Mouse (Mus musculus) cerebellum, adult 8-10 months (tissue): ENCODE results near the gene Galnt2.

Experiments
- DNase-seq: peaks from one replicate; pipeline ENCODE4 v3.0.0; 2022

Galnt2 gene

DNA sequence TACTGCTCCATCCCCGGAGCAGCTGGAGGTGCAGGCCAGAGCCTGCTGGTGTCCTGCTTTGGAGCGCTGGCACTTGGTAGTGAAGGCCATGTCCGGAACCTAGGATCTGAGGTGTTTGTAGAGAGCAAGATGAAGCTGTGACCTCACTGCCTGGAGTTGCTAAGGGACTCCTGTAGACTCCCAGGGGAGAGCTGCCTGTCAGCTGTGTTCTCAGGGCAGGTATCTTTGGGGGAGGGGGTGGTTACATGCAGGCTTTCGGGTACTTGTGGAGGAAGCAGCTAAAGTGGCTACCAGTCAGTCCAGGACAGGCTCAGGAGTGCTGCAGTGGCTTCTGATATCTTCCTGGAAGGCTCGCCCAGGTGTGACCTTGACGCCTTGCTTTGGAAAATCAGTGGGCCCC, 8.2 kb downstream of the Galnt2 start:
- DNase-seq = no peak

DNA sequence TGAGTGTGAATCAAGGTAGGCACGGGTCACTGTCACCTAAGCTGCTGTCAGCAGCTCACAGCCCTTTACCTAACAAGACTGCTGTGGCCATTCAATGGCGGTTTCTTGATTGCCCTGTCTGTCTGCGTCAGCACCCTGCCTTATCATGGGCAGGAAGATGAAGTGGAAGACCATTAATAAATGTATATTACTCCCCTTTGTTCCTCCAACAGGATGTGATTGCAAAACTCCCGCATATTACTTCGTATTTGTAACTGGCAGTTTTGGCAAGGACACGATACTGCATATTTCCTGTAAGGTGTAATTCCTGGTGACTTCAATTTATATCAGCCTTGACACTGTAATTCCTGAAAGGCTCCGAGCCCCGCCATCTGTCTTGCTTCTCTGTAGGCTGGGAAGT, 9.7 kb downstream of the Galnt2 start:
- no peak for DNase-seq

DNA sequence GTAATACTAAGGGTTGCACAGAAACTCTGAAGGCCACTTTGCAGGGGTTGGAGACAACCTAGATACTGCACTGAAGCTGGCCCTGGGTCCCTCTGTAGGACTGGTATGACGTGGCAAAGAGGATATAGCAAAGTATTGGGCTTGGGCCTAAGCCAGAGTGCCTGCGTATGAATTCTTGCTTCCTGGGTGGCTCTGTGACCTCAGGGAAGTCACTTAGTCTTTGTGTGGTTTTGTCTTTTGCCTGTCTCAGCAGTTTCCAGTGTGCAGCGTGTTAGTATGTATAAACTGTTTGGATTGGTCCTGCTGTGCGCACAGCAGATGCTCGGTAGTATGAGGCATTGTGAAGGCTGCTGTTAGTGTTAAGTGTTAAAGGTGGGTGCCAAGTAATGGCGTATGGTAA, 11.0 kb downstream of the Galnt2 start:
- no peak for DNase-seq

DNA sequence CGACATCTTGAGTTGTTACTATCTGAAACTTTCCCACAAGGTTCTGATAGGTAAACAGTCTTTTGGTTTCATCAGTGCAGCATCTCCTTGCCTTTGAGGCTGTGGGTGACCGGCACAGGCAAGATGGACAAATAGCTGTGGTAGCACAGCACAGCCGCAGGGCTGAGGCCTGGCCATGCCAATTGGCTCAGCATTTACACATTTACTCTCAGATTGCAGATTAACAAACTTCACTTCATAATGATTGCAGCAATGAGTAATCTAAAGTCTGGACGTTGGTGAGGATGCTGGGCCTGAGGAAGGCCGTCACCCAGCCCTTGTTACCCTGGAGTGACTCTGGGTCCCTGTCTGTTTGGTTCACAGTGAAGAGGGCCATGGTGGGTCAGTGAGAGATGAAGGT, 11.7 kb downstream of the Galnt2 start:
- no peak for DNase-seq

DNA sequence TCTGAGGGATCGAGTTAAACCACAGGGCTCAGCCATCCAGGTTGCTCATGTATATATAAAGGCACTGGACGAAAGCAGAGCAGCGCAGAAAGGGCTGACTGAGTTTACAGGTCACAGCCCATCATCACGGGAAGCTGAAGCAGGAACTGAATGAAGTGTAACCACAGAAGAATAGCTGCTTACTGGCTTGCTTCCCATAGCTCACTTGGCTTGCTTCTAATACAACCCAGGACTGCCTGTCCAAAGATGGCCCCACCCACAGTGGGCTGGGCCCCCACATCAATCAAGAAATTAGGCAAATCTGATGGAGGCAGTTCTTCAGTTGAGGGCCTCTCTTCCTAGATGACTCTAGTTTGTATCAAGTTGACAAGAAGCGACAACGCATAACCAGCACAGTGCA, 16.4 kb downstream of the Galnt2 start:
- no peak for DNase-seq

DNA sequence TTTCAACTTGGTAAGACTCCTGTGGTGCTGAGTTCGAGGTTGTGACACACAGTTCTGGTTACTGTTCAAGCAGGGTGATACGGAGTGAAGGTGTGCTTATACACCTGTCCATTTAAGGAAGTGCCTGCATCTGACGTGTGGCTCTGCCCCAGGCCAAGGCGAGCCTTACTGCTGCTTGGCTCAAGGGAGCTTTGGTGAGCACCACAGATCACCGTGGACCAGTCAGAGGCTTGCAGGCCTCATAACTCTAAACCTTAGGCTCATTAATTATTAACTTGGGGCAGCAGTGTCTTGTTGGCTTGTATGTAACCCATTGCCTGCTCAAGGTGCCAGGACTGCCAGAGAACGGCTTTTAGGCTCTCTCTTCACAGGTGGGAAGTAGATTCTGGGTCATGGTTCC, 17.5 kb downstream of the Galnt2 start:
- no peak for DNase-seq

DNA sequence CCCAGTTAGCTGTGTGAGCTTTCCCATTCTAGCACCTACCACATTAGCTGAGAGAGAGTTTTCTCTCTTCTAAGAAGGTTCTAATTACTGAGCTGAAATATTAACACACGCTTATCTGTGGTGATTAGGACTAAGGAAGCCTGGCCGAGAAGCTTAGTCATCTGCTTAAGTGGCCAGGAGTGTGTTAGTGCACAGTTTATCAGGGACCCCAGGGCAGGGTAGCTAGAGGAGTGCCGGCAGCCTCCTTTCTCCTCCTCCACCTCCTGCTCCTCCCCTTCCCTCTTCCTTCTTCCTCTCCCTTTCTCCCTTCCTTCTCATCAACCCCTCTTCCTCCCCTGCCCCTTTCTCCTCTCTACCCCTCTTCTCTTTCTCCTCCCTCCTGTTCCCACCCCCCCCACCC, 19.1 kb downstream of the Galnt2 start:
- no peak for DNase-seq

DNA sequence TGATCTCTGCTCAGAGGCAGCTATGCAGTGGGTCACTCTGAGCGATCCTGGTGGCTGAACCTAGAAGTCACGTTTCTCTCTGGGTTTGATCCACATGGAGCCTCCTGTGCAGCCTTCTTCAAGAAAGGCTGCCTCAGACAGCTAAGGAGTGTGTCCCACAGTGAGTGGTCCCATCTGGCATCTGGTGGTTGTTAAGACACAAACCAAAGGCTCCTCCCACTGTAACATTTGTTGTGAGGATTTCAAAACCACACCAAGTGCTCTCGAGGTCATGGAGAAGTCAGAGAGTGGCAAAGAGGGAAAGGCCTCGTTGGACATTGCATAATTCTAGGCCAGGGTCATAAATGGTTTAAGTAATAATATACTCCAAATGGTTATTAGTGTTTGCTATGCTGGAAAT, 19.6 kb downstream of the Galnt2 start:
- no peak for DNase-seq

DNA sequence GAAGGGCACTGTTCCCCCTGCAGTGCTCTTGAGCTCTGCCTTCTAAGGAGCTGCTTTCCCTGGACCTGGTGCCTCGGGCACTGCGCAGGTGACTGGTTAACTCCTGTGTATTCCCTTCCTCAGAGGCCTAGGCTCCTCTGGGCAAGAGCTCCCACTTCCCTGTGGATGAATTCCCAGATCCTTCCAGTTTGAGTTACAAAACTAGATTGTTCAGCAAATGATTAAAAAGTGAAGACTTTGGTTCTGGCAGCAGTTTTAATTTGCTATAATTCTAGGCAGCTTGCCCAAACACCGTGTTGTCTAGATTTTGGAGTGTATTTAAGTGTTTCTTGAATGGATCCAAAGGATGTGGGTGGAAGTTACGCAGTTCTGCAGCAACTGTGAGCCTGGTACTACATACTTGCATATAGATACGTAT, 21.4 kb downstream of the Galnt2 start:
- DNase-seq = no peak

DNA sequence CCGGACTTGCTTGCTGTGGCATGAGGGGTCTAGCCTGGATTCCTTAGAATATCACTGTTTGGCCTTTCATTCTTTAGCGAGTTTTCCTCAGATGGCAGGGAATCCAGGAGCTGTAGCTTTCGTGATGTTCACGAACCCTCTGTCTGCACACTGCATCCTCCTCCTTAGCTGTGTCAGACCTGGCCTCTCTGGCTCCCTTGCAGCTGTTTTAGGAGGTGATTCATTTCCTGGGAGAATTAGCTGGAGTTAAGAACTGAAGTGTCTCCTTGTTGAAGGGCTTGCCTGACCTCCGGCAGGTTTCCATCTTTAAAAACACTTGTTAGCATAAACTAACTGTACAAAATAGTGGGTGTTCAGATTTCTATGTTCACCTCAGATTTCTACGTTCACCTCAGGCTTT, 22.7 kb downstream of the Galnt2 start:
- no peak for DNase-seq

DNA sequence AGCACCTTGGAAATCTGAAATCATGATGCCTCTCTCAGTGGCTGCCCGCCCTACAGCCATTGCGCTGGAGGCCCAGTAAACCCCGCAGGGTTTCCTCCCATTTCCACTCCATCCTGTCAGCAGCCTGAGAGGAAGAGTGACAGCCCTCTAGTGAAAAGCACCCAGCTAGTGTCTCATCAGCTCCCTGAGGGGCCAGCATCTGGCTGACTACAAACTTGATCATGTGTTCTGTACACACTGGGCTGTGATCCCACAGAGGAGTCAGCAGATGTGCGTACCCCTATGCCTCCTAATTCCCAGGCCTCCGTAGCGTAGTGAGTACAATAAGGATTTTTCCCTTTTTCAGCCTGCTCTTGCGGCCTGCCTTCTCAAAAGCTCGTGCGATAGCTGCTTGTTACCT, 25.6 kb downstream of the Galnt2 start:
- no peak for DNase-seq

DNA sequence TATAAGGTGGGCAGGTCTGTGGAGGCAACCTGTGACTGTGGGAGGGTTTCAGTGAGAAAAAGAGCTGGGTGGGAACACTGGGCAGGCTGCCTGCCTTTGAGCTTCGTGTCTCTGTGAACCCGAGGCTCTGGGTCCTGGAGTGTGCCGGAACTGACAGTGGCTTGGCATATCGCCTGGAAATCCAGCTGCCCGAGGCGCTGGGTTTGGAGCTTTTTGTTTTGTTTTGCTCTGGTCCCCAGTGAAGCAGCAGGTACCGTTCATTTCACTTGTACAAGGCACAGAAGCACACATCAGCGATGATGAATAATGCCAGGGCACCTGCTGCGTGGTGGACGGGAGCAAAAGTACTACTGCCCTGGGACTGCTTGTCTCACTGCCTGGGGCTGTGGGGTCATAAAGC, 26.2 kb downstream of the Galnt2 start:
- DNase-seq = no peak

DNA sequence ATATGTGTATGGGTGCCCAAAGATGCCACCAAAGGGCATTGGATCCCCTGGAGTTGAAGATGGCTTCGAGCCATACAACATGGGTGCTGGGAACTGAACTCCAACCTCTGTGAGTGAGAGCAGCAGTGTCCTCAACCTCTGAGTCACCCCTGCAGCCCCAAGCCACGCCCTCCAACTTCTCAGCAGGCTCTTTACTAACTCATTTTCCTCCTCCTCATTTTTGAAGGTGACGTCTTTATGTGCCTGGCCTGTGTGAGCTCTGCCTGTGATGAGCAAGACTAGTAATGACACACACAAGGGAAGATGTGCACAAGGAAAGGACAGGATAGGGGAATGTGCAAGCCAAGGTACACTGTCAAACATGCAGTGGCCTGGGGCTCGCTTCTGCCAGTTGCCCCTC, 28.0 kb downstream of the Galnt2 start:
- no peak for DNase-seq

DNA sequence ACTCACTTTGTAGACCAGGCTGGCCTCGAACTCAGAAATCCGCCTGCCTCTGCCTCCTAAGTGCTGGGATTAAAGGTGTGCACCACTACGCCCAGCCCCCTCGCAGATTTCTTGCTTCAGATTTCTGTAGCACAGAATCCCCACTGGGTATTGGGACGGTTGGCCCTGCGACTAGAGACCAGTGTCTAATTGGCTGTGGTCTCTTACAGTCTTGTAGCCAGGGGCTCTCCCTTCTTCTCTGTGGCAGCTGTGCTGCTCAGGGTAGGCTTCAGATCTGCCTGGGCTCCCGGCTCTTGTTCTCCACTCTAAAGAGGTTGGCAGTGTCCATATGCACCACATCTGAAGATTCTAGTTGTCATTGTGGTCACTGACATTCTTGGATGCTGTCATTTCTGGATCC, 28.7 kb downstream of the Galnt2 start:
- no peak for DNase-seq

DNA sequence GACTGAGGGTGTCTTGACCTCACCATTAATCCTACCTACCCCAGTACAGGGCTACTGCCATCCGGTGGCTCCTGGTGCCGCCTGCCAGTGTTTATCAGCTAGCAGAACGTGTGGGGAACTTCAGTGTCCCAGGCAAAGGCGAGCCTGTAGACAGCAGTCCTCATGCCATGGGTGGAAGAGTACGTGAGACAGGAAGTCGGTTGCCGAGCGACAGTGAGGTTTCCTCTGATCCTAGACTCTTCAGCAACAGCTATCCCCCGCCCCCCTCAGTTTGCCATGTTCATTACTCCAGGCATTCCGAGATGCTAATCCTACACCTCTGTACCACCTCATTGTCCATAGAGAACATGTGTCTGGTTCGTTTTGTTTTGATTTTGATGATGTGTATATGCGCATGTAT, 29.2 kb downstream of the Galnt2 start:
- no peak for DNase-seq

DNA sequence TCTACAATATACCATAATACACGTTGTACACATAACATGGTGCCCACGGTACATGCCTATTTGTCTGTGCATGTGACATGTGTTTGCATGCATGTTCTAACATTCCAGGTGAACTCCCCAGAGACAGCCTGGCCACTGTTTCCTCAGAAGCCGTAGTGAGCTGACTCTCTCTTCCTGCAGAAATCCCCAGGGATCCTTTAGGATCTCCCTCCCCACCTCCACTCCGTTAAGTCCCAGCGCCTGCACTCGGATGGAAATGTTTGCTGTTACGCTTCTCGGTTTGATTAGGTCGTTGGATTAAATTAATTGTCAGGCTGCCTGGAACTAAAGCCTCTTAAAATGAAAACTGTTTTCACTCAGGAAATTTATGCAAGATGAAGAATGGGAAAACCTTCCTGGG, 31.9 kb downstream of the Galnt2 start:
- no peak for DNase-seq

DNA sequence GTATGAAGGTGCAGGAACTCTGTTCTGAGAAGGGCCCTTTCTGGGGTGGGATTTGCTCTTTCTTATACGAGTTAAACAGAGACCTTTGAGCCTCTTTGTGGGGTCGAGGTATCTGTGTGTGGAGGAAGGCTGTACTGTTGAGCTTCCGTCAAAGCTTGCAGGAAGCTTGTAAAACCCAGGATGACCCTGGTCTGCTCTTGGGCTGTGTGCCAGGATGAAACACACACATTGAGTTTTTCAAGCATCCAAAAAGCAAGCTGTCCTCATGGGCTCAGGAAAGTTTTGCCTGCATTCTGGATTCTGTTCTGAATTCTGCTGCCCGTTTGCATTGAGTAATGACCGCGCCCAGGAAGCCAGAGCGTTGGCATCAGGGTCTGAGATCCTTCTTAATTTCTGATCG, 32.8 kb downstream of the Galnt2 start:
- DNase-seq = no peak

DNA sequence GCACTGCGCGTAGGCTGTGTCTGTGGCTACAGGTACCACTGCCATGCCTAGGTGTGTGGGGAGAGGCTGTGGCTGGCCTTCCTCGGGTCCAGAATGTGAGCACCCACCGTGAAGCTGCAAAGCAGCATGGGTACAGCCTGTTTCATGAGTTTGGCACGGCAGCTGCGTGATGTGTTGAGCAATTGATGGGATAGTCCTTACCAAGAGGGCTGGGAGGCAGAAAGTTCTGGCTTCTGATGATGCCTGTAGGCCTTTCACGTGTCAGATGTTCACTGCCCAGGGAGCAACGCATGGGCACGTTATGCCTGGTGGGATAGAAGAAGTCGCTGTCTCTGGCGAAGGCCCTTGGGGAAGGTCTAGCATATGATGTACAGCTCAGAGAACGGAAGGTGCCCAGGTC, 33.5 kb downstream of the Galnt2 start:
- no peak for DNase-seq

DNA sequence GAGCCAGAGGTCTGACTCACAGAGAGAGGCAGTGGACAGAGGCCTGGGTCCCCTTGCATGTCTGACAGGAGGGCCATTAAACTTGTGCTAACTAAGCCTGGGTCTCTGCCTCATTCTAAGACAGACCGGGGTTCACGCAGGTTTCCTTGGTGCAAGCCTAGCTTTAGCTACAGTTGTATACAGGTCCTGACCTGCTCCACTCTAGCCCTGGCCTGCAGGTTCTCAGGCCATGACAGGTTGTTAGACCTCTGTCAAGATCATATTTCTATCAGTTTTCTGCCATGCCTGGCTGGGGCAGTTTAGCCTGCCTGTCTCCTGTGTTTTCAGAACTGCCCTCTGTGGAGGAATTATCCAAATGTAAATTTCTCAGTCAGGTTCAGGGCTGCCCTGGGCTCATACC, 33.9 kb downstream of the Galnt2 start:
- DNase-seq = no peak

DNA sequence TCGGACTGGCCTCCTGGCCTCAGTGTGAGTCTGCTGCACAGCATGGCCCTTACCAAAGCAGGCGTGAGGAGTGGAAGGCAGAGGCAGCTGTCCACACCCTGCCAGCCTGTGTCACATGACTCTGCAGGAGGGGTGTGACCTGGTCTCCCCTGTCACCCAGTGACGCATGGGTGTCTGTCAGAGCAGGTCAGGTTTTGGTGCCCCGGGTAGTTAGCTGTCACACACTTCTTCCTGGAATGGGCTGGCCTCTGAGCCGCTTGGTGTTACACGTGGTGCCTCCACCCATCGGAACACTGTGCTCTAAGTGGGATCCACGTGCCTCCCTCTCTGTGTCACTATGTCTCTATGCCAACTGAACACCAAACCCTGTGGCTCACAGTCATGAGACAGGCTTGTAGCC, 34.6 kb downstream of the Galnt2 start:
- DNase-seq = no peak

DNA sequence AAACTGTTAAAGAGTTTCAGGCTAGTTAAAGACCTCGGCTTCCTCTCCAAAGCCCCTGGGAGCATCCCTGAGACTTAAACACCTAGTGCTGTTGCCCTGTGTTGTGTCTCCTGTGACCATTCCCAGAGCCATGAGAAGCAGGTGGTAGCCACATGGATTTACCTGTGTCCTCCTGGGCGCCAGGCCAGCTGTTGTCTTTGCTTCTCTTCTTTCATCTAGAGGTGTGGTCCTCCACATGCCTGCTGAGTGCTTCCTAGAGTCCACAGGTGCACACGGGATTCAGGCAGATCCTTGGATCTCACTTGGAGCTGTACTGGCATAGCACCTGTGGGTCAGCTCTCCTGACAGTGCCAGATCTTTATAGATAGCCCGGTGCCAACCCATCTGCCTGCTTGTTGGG, 36.0 kb downstream of the Galnt2 start:
- no peak for DNase-seq

DNA sequence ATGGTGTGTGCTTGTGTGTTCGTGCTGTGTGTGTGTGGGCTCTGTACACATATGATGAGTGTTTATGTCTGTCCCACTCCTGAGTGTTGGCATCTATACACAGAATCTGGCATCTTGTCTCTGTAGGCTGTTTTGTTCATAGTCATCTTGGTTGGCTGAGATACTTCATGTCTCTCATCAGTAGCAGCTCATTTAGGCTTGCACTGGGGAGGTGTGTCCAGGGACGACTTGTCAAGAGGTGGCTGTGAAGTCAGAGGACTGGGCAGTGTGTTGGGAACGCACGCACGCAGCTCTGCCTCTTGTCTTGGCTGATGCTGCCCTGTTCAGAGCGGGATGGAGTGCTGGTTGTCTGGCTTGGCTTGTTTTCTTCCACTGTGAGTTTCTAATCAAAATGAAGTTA, 39.3 kb downstream of the Galnt2 start:
- no peak for DNase-seq

DNA sequence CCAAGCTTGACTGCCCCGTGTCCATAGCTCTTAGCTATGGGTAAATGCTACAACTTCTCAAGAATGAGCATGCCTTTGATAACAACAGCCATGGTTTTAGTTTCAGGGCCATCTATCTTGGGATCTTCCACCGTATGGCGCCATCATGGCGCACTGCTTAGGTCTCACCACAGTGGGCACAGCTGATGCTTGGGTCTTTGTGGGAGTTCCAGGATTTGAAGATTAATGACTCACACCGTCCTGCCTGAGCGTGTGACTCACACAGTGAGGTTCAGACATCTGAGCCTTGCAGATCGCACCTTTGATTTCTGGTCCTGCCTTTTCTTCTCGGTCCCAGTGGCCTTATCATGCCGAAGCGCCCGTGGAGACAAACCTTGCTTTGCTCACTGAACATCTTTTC, 39.7 kb downstream of the Galnt2 start:
- DNase-seq = no peak

DNA sequence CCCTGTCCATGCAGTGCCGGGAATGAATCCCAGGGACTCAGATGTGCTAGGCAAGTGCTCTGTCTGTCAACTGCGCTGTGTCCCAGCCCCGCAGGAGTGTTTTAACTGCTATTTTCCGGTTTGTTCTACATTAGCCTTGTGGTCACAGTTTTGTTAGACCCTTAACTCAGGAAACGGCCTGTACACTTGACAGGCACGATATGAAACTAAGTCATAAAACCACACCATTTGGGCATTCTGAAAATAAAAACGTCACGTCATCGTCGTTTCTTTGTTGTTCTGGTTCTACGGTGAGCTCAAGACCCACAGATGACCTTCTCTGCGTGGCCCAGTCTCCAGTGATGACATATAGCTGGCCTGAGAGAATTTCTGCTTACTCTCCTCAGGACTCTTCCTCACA, 40.3 kb downstream of the Galnt2 start:
- DNase-seq = no peak

DNA sequence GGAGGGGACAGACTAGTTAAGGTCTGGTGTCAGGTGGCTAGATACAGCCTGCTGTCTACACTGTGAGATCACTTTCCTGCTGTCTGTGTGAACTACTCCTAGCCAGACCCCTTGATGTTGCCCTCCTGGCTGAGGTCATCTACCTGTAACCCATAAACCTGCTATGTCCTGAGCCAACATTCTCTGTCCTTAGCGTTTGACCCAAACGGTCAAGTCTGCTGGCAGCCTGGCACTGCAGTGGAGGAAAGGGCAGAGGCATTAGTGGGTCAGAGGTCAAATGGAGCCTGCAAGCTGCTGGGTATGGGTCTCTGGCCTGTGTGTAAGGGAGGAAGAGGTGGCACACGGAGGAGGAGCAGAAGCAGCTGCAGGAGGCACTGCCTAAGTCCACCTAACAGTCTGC, 41.6 kb downstream of the Galnt2 start:
- DNase-seq = no peak

DNA sequence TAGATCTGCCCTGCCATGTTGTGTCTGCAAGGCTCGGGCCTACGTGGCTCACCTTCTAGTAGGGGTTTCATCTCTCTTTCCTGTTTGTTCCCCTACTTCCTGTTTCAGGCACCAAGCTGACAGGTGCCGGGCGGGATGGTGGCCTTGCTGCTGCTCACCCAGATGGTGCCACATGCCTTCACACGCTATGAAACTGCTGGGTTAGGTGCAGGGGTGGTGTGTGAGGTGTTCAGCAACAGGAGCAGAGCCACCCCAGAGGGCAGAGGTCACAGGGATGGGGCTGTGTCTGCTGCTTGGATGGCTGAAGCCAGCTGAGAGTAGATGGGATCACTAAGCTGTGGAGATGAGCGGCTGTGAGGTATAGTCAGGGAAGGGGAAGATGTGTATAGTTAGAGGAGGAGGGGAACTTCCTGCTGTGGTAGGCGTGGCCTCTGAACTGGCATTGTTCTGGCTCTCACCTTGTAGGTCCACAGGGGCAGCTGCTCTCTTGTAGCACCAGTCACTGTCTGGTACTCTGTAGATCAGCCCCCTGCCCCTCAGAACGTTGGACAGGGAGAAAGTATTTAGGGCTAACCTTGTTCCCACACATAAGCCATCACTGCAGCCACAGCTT, 42.5 kb downstream of the Galnt2 start:
- DNase-seq = no peak
